Mouse (Mus musculus) gastrocnemius, postnatal 25 days (tissue): ENCODE measurements at regions not wholly inside any gene's neighbourhood (a gene's known extent, or its start where the extent isn't known, plus 50 kb on each side); places are given as distances from the start of the nearest gene placed in this dataset.

Experiments used
- DNase-seq: peaks from one replicate; pipeline ENCODE4 v3.0.0; 2022

DNA sequence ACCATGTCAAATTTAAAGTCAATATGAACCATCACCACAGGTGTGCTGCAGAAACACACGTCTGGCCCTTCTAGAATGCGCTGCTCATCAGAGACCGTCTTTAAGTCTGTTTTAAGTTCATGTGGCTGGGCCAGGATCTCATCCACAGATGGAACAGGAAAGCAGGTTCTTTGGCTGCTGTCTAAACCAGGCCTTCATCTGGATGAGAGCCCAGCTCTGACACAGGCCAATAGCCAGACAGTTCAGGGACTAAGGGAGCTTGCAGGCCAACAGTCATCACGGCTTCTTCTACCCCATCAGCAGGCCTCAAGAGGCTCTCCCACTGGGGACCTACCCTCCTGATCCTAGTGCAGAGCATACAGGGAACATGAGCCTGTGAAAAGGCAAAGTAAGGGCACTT lies 185.4 kb upstream of the Eci2 start:
- peak; percentile 67 for DNase-seq

- DNase-seq, result no peak
Observed at GRCm38 (mm10) chr13:35214219-35214618, 187.3 kb upstream of the Eci2 start.

GRCm38 (mm10) chr13:35226142-35226829 lies 199.4 kb upstream of the Eci2 start:
- DNase-seq, result no peak

DNA sequence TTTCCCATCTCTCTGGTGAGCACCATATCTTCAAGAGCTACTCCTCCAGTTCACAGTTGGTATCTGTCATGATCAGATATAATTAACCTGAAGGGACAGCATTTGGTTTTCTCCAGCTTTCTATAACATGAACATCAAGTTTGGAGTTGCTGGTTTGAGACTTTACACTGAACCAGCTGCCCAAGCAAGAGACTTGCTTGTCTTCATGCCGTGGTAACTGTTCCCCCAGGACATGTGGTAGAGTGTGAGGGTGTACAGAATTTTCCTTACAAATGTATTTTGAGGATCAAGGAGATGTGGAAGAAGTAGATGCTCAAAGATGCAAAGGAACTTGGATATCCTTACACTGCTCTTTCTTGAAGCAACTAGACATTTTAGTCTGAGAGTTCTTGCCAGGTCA lies 200.0 kb upstream of the Eci2 start:
- no peak for DNase-seq

DNA sequence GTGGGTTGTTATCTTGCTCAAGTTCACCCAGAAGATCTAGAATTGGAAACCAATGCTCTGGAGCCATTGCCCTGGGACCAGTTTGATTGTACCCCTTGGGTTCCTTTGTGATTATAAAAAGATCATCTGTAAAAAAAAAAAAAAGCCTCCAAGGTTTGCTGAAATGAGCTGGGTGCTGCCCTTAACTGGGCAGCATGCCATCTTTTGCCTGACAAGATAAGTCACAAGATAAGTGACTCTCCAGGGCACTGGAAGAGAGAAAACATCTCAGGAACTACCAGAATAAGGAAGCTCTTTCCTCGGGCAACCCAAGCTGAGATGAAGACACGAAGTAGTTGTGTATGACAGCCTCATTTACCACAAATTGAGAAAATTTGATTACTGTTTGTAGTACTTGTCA lies 202.7 kb upstream of the Eci2 start:
- DNase-seq, result no peak

- no peak for DNase-seq
Observed at GRCm38 (mm10) chr13:35233636-35234035, 206.7 kb upstream of the Eci2 start.

- no peak for DNase-seq
Observed at GRCm38 (mm10) chr13:35241443-35241842, 214.5 kb upstream of the Eci2 start.

GRCm38 (mm10) chr13:35243946-35244345 lies 217.1 kb upstream of the Eci2 start:
- no peak for DNase-seq

DNA sequence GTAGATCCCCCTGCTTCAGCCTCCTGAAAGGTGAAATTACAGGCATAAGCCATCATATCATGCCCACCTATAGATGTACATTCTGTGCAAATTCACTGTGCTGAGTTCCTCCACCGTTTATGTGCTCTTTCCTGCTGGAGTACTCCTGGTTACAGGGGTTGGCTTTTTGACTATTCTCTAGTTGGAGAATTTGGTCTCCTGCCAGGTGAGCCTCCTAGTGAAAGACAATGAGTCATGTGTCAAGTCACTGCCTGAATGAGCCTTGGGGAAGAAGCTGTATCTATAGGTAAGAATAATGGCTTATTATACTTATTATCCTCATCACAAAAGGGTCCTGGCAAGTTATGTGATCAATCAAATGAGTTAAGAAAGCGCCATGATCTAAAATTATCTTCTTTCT lies 230.5 kb upstream of the Eci2 start:
- DNase-seq, result no peak

DNA sequence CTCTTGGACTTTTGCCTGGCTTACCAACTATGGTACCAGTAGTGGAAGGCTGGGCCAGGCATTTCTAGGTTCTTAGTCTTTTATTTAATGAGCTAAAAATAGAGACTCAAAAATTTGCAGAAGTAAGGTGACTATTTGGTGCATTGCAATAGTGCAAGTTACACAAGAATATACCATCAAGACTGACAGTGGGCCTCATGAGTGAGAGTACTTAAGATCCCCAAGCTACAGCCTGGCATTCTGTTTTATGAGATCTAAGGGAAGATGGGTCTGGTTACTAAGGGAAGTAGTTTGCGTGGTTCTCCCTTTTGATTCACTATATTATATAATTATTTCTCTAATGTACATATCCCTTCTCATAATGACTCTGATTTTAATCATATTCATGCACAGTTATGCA lies 231.8 kb upstream of the Eci2 start:
- DNase-seq, result no peak

- no peak for DNase-seq
Observed at GRCm38 (mm10) chr13:35283959-35284358, 257.1 kb upstream of the Eci2 start.

GRCm38 (mm10) chr13:35302088-35302487 lies 275.2 kb upstream of the Eci2 start:
- DNase-seq, result no peak

GRCm38 (mm10) chr13:35316772-35317171 lies 289.9 kb upstream of the Eci2 start:
- no peak for DNase-seq

- no peak for DNase-seq
Observed at GRCm38 (mm10) chr13:35326682-35327242, 299.9 kb upstream of the Eci2 start.

- no peak for DNase-seq
Observed at GRCm38 (mm10) chr13:35328320-35328719, 301.4 kb upstream of the Eci2 start.

GRCm38 (mm10) chr13:35330926-35331325 lies 304.0 kb upstream of the Eci2 start:
- no peak for DNase-seq

GRCm38 (mm10) chr13:35345507-35346129 lies 314.0 kb upstream of the Cdyl start:
- no peak for DNase-seq

- no peak for DNase-seq
Observed at GRCm38 (mm10) chr13:35348283-35348682, 311.4 kb upstream of the Cdyl start.

- no peak for DNase-seq
Observed at GRCm38 (mm10) chr13:35359345-35359744, 300.3 kb upstream of the Cdyl start.

- no peak for DNase-seq
Observed at GRCm38 (mm10) chr13:35377487-35377886, 282.1 kb upstream of the Cdyl start.

DNA sequence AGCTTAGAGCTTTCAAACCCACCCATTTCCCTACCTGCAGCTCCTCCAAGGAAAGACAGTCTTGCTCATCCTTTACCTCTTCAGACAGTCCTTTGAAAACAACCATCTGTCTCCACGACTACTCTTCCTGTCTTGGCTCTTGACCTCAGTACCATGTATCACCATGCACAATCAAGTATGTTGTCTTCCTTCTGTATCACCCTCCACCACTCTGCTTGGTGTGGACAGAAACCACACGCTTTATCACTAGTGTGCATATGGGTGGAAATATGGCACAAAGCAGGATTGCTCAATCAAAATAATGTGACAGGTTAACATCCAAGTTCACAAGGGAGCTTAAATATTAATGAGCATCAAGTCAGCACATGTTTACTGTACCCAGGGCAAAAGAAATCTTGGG lies 280.1 kb upstream of the Cdyl start:
- DNase-seq, result no peak

DNA sequence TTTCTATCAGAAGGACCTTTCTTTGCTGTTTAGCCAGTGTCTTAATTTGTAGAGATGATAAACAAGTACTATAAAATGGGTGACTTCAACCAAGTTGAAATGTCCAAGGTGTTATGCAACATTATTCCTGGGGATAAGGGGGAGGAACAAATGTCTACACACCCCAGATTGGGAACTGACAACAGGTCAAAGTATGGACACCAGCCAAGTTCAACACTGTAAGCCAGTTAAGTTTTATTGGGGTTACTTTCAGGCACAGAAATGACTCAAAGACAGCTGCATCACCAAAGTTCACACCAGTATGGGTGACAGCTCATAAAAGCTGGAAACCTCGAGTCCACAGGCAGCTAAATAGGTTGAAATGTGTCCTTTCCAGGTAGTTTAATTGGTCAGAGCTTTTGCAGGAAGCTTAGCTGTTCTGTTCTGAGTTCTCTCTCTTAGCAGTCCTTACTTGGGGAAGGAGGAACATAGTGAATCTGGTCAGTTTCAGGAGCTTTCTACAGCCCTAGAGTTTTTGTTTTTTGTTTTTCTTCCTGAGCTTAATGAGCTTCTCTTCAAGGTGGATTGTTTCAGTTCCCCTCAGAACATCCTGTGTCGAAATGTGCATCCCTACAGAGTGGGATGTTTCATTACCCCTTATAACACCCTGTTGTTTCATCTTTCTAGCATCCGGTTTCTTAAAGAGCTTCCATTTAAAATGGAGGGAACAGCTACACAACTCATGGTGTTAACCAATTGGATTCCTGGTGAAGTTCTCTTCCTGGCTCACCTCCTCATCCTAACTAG lies 279.2 kb upstream of the Cdyl start:
- no peak for DNase-seq

- DNase-seq, result no peak
Observed at GRCm38 (mm10) chr13:35381641-35382040, 278.0 kb upstream of the Cdyl start.
